Mouse (Mus musculus): Measurements from ENCODE around the gene AI467606. TPM values are rescaled to one million over a fixed set of nuclear protein-coding genes. Genes with fewer than 3 reads are reported as not detected.

The AI467606 gene
- polyA plus RNA-seq, 1 experiment from 2014 or later = 4.3 TPM

GRCm38 (mm10) chr7:127134821-127135447, 43.8 kb downstream of the AI467606 start:
- no peak overlapping the region for H3K9ac ChIP-seq (ENCODE audit: low read depth, low read length)
- H3K36me3 ChIP-seq (ENCODE audit: insufficient read depth, low read length) = no peaks in the 10 kb centered on the region
- no peak overlapping the region for H3K4me3 ChIP-seq (replicated peaks; ENCODE audit: low read depth, low read length)
- TF ChIP-seq CTCF (IDR thresholded peaks at IDR 0.05; ENCODE audit: low read depth) = no peak
- ATAC-seq (replicated peaks; ENCODE audit: low FRiP score, low read depth) (no peak), DNase-seq (ENCODE audit: low spot score) (no peak)
- H3K27ac ChIP-seq = no peak overlapping the region
- H3K4me2 ChIP-seq (ENCODE audit: low read length) = no peak overlapping the region
- 64% methylated on average over 11 of the region's 11 CpGs for WGBS
- H3K9me3 ChIP-seq (replicated peaks; ENCODE audit: low read length) = no peaks in the 10 kb centered on the region
- H3K4me1 ChIP-seq (replicated peaks; ENCODE audit: insufficient read depth, low read length) = no peaks in the 10 kb centered on the region
- H3K27me3 ChIP-seq (ENCODE audit: insufficient read depth, low read length) = no peaks in the 10 kb centered on the region

- no peak for TF ChIP-seq CTCF (IDR thresholded peaks at IDR 0.05; ENCODE audit: low read depth)
- H3K27ac ChIP-seq = no peak overlapping the region
- DNase-seq (ENCODE audit: low spot score) = no peak
- no peaks in the 10 kb centered on the region for H3K9me3 ChIP-seq (replicated peaks; ENCODE audit: low read length)
- no peak overlapping the region for H3K9ac ChIP-seq (ENCODE audit: low read depth, low read length)
- H3K4me3 ChIP-seq (replicated peaks; ENCODE audit: low read depth, low read length) = no peak overlapping the region
- no peak overlapping the region for H3K4me2 ChIP-seq (ENCODE audit: low read length)
- no peaks in the 10 kb centered on the region for H3K36me3 ChIP-seq (ENCODE audit: insufficient read depth, low read length)
- WGBS = 86% methylated on average over 22 of the region's 22 CpGs
- ATAC-seq (replicated peaks; ENCODE audit: low FRiP score, low read depth) = no peak
- no peaks in the 10 kb centered on the region for H3K4me1 ChIP-seq (replicated peaks; ENCODE audit: insufficient read depth, low read length)
- H3K27me3 ChIP-seq (ENCODE audit: insufficient read depth, low read length) = no peaks in the 10 kb centered on the region
Measured at GRCm38 (mm10) chr7:127136181-127137071, 45.3 kb downstream of the AI467606 start.

GRCm38 (mm10) chr7:127137262-127138017, 46.3 kb downstream of the AI467606 start, which contains the start of gene Spn:
TSS of gene Spn (minus strand) at chr7:127137823.
- H3K36me3 ChIP-seq (ENCODE audit: insufficient read depth, low read length) = no peaks in the 10 kb centered on the region
- no peaks in the 10 kb centered on the region for H3K4me1 ChIP-seq (replicated peaks; ENCODE audit: insufficient read depth, low read length)
- no peaks in the 10 kb centered on the region for H3K27me3 ChIP-seq (ENCODE audit: insufficient read depth, low read length)
- H3K9me3 ChIP-seq (replicated peaks; ENCODE audit: low read length) = no peaks in the 10 kb centered on the region
- H3K9ac ChIP-seq (ENCODE audit: low read depth, low read length) = no peak within 1 kb of the TSS
- 61% methylated on average over 9 of the region's 9 CpGs for WGBS
- TF ChIP-seq CTCF (IDR thresholded peaks at IDR 0.05; ENCODE audit: low read depth) = no peak
- H3K4me2 ChIP-seq (ENCODE audit: low read length) = no peak within 1 kb of the TSS
- DNase-seq (ENCODE audit: low spot score) = no peak
- no peak within 1 kb of the TSS for H3K4me3 ChIP-seq (replicated peaks; ENCODE audit: low read depth, low read length)
- H3K27ac ChIP-seq = no peak within 1 kb of the TSS
- ATAC-seq (replicated peaks; ENCODE audit: low FRiP score, low read depth) = no peak

- no peak overlapping the region for H3K9ac ChIP-seq (ENCODE audit: low read depth, low read length)
- H3K36me3 ChIP-seq (ENCODE audit: insufficient read depth, low read length) = no peaks in the 10 kb centered on the region
- no peak overlapping the region for H3K4me3 ChIP-seq (replicated peaks; ENCODE audit: low read depth, low read length)
- no peaks in the 10 kb centered on the region for H3K9me3 ChIP-seq (replicated peaks; ENCODE audit: low read length)
- no peak for DNase-seq (ENCODE audit: low spot score)
- ATAC-seq (replicated peaks; ENCODE audit: low FRiP score, low read depth) = no peak
- no peak overlapping the region for H3K4me2 ChIP-seq (ENCODE audit: low read length)
- TF ChIP-seq CTCF (IDR thresholded peaks at IDR 0.05; ENCODE audit: low read depth) = no peak
- H3K4me1 ChIP-seq (replicated peaks; ENCODE audit: insufficient read depth, low read length) = no peaks in the 10 kb centered on the region
- H3K27me3 ChIP-seq (ENCODE audit: insufficient read depth, low read length) = no peaks in the 10 kb centered on the region
- no peak overlapping the region for H3K27ac ChIP-seq
- WGBS = 87% methylated on average over 7 of the region's 7 CpGs
Measured at GRCm38 (mm10) chr7:127139100-127139499, 47.9 kb downstream of the AI467606 start.

GRCm38 (mm10) chr7:127139562-127139961, 48.4 kb downstream of the AI467606 start:
- Histone ChIP-seq H3K4me1 (replicated peaks; ENCODE audit: insufficient read depth, low read length) (no peaks in the 10 kb centered on the region), H3K27me3 (ENCODE audit: insufficient read depth, low read length) (no peaks in the 10 kb centered on the region), H3K9me3 (replicated peaks; ENCODE audit: low read length) (no peaks in the 10 kb centered on the region), H3K4me2 (ENCODE audit: low read length) (no peak overlapping the region), H3K27ac (no peak overlapping the region), H3K9ac (ENCODE audit: low read depth, low read length) (no peak overlapping the region), H3K4me3 (replicated peaks; ENCODE audit: low read depth, low read length) (no peak overlapping the region), H3K36me3 (ENCODE audit: insufficient read depth, low read length) (no peaks in the 10 kb centered on the region)
- 50% methylated on average over 5 of the region's 5 CpGs for WGBS
- TF ChIP-seq CTCF (IDR thresholded peaks at IDR 0.05; ENCODE audit: low read depth) = no peak
- DNase-seq (ENCODE audit: low spot score) = no peak
- no peak for ATAC-seq (replicated peaks; ENCODE audit: low FRiP score, low read depth)

All from kidney, postnatal 0 days (tissue).